Mouse (Mus musculus): ENCODE data around the gene Gprin2. TPM values are rescaled to one million over a fixed set of nuclear protein-coding genes. Genes with fewer than 3 reads are reported as not detected.
A peak's percentile ranks its signal among the peaks of the same experiment; 100 is the strongest.

Gprin2 gene
- polyA plus RNA-seq, 1 experiment from 2014 or later = 5.2 TPM

DNA sequence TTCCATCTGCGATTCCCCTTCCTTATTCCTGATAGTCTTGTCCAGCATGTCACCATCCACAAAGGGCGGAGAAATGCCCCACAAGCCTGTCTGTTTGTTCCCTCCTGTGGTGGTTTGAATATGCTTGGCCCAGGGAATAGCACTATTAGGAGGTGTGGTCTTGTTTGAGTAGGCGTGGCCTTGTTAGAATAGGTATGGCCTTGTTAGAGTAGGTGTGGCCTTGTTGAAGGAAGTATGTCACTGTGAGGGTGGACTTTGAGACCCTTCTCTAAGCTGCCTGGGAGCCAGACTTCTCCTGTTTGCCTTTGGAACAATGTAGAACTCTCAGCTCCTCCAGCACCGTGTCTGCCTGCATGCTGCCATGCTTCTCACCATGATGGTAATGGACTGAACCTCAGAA is 8.5 kb upstream of the Gprin2 start:
- no peak overlapping the region for H3K27ac ChIP-seq (ENCODE audit: low read depth, low read length)
- no peak overlapping the region for H3K4me3 ChIP-seq (ENCODE audit: low read depth, low read length)
- ATAC-seq (ENCODE audit: low read depth) = no peak
- no peaks in the 10 kb centered on the region for H3K27me3 ChIP-seq (ENCODE audit: control insufficient read depth, insufficient read depth, low read length)
- H3K4me2 ChIP-seq (ENCODE audit: low read depth, low read length) = no peak overlapping the region
- H3K9ac ChIP-seq (replicated peaks; ENCODE audit: low read depth, low read length) = no peak overlapping the region
- no peaks in the 10 kb centered on the region for H3K4me1 ChIP-seq (ENCODE audit: control insufficient read depth, insufficient read depth, low read length)
- 90% methylated on average over 4 of the region's 4 CpGs for WGBS
- H3K36me3 ChIP-seq (ENCODE audit: control insufficient read depth, insufficient read depth, low read length) = no peaks in the 10 kb centered on the region
- H3K9me3 ChIP-seq (ENCODE audit: control insufficient read depth, low read length) = no peaks in the 10 kb centered on the region

DNA sequence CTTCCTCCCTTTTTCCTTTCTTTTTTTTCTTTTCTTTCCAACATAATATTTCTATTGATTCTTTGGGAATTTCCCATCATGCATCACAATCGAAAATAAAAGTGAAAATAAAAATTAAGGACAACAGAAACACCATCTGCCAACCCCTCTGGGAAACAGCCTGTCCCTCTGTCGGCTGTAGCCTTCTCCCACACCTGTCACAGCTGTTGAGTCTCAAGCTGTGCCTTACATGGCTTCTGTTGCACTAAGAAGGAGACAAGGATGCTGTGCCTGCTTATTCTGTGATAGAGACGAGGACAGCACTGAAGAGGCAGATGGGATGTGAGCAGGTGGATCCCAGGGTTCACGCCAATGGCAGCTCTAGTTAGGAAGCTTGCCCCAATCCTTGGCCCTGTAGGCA is 7.6 kb upstream of the Gprin2 start:
- Histone ChIP-seq H3K9ac (replicated peaks; ENCODE audit: low read depth, low read length) (no peak overlapping the region), H3K4me1 (ENCODE audit: control insufficient read depth, insufficient read depth, low read length) (no peaks in the 10 kb centered on the region), H3K4me3 (ENCODE audit: low read depth, low read length) (no peak overlapping the region), H3K9me3 (ENCODE audit: control insufficient read depth, low read length) (no peaks in the 10 kb centered on the region), H3K27me3 (ENCODE audit: control insufficient read depth, insufficient read depth, low read length) (no peaks in the 10 kb centered on the region), H3K36me3 (ENCODE audit: control insufficient read depth, insufficient read depth, low read length) (no peaks in the 10 kb centered on the region), H3K27ac (ENCODE audit: low read depth, low read length) (no peak overlapping the region), H3K4me2 (ENCODE audit: low read depth, low read length) (no peak overlapping the region)
- WGBS = 48% methylated on average over 4 of the region's 4 CpGs
- ATAC-seq (ENCODE audit: low read depth) = no peak

DNA sequence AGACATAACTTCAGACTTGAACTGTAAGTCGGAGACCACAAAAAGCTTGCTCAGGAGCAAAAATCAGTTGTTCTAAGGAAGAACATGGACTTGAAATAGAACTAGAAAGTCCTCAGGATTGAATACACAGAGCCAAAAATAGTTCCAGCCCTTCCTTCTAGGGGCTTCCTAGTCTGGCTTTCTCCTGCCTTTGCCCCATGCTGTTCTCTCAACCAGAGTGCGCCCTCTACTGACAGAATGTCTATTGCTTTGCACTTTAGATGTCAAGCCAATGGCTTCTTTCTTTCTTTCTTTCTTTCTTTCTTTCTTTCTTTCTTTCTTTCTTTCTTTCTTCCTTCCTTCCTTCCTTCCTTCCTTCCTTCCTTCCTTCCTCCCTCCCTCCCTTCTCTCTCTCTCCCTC is 7.2 kb upstream of the Gprin2 start:
- Histone ChIP-seq H3K27me3 (ENCODE audit: control insufficient read depth, insufficient read depth, low read length) (no peaks in the 10 kb centered on the region), H3K9me3 (ENCODE audit: control insufficient read depth, low read length) (no peaks in the 10 kb centered on the region), H3K4me3 (ENCODE audit: low read depth, low read length) (no peak overlapping the region), H3K9ac (replicated peaks; ENCODE audit: low read depth, low read length) (no peak overlapping the region), H3K36me3 (ENCODE audit: control insufficient read depth, insufficient read depth, low read length) (no peaks in the 10 kb centered on the region), H3K4me2 (ENCODE audit: low read depth, low read length) (no peak overlapping the region), H3K27ac (ENCODE audit: low read depth, low read length) (no peak overlapping the region), H3K4me1 (ENCODE audit: control insufficient read depth, insufficient read depth, low read length) (no peaks in the 10 kb centered on the region)
- ATAC-seq (ENCODE audit: low read depth) = no peak
- WGBS = 47% methylated on average over 2 of the region's 2 CpGs

DNA sequence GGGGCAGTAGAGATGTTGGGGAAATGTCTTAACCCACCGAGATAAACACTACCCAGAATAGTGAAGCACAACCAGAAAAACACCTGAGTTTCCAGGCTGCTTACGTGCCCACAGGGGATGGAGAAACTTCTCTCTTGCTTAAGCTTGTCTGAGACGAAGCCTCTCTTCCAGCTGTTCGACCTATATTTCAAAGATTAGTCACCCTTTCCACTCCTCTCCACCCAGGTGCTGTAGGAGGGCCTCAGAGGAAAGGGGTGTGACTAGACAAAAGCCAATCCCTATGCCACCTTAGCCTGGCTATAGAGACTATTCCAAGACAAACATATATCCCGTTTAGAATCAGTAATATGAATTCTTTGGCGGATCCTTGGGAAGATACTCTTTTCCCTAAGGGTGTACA is 6.5 kb upstream of the Gprin2 start:
- H3K9me3 ChIP-seq (ENCODE audit: control insufficient read depth, low read length) = no peaks in the 10 kb centered on the region
- no peak for ATAC-seq (ENCODE audit: low read depth)
- no peaks in the 10 kb centered on the region for H3K36me3 ChIP-seq (ENCODE audit: control insufficient read depth, insufficient read depth, low read length)
- no peaks in the 10 kb centered on the region for H3K27me3 ChIP-seq (ENCODE audit: control insufficient read depth, insufficient read depth, low read length)
- H3K27ac ChIP-seq (ENCODE audit: low read depth, low read length) = no peak overlapping the region
- no peaks in the 10 kb centered on the region for H3K4me1 ChIP-seq (ENCODE audit: control insufficient read depth, insufficient read depth, low read length)
- H3K9ac ChIP-seq (replicated peaks; ENCODE audit: low read depth, low read length) = no peak overlapping the region
- 84% methylated on average over 6 of the region's 6 CpGs for WGBS
- no peak overlapping the region for H3K4me2 ChIP-seq (ENCODE audit: low read depth, low read length)
- H3K4me3 ChIP-seq (ENCODE audit: low read depth, low read length) = no peak overlapping the region

DNA sequence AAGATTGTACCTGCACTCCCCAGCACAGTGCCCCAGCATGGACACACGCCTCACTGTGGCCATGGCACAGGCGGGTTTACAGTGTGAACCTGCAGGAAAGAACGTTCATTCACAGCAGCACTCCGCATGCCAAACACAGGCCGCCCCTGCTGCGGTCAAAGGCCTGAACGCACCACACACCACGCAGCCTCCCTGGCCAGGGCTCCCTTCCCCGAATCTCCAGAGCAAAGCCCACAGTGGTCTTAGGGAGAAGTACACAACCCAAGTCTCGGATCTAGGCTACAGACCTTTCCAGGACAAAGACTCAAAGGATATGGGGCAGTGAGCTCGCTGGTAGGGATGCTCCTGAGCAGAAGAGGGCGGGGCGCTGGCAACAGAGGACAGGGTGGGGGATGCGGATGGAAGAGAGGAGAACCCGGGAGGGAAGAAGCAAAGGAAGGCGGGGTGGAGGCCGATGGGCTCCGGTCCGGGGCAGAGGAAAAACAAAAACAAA is 669 bp downstream of the Gprin2 start:
- H3K4me3 ChIP-seq (ENCODE audit: low read depth, low read length) = peak overlapping the region; percentile 69
- no peaks in the 10 kb centered on the region for H3K9me3 ChIP-seq (ENCODE audit: control insufficient read depth, low read length)
- H3K4me1 ChIP-seq (ENCODE audit: control insufficient read depth, insufficient read depth, low read length) = 0 out of 2 replicates have a peak, but pooled peaks cover 3% of the 10 kb centered on the region
- no peaks in the 10 kb centered on the region for H3K27me3 ChIP-seq (ENCODE audit: control insufficient read depth, insufficient read depth, low read length)
- H3K36me3 ChIP-seq (ENCODE audit: control insufficient read depth, insufficient read depth, low read length) = no peaks in the 10 kb centered on the region
- H3K9ac ChIP-seq (replicated peaks; ENCODE audit: low read depth, low read length) = peak overlapping the region; percentile 68
- H3K4me2 ChIP-seq (ENCODE audit: low read depth, low read length) = peak overlapping the region; percentile 75
- 2% methylated on average over 19 of the region's 19 CpGs for WGBS
- peak; percentile 89 for ATAC-seq (ENCODE audit: low read depth)
- H3K27ac ChIP-seq (ENCODE audit: low read depth, low read length) = peak overlapping the region; percentile 55; the same call in 1 of the 2 replicates

DNA sequence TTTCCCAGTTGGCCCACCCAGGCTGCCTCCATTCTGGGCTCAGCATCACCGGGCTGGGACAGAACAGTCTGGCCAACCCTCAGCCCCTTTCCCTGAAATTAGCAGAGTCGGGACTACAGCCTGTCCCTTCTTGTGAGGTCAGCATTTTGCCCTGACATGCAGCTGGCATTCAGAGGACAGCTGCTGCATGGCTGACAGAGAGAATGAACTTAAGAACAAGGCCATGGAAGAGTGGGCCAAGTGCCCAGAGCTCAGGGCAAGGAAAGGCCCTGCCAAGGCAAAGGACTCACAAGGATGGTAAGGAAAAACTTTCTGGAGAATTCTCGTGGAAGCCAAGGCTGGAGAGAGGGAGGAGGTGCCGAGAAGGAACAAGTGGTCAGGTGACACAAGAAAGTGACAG is 4.7 kb downstream of the Gprin2 start:
- no peak for ATAC-seq (ENCODE audit: low read depth)

DNA sequence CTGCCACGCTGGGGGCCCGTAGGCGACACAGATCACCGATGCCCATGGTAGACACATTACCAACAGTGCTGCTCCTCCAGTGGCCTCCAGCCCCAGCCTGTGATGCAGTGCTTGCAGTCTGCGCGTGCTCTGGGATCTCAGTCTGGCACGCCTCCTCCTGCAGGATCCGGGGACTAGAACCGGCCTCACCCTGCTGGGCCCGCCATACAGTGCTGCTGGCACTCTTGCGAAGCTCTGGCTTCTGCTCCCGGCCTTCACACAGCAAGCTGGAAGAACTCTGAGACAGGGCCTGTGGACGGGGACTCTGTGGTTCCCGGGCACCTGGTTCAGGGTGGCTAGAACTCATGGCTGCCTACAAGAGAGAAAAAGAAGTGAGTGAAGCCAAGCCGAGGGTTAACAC is 6.0 kb downstream of the Gprin2 start:
- Histone ChIP-seq H3K4me1 (ENCODE audit: control insufficient read depth, insufficient read depth, low read length) (0 out of 2 replicates have a peak, but pooled peaks cover 3% of the 10 kb centered on the region), H3K9me3 (ENCODE audit: control insufficient read depth, low read length) (no peaks in the 10 kb centered on the region), H3K4me3 (ENCODE audit: low read depth, low read length) (no peak overlapping the region), H3K36me3 (ENCODE audit: control insufficient read depth, insufficient read depth, low read length) (0 out of 2 replicates have a peak, but pooled peaks cover 5% of the 10 kb centered on the region), H3K27me3 (ENCODE audit: control insufficient read depth, insufficient read depth, low read length) (no peaks in the 10 kb centered on the region), H3K27ac (ENCODE audit: low read depth, low read length) (no peak overlapping the region), H3K9ac (replicated peaks; ENCODE audit: low read depth, low read length) (no peak overlapping the region), H3K4me2 (ENCODE audit: low read depth, low read length) (no peak overlapping the region)
- ATAC-seq (ENCODE audit: low read depth) = no peak
- WGBS = 90% methylated on average over 15 of the region's 15 CpGs

More for the DNA sequence above, 4.7 kb downstream of the Gprin2 start:
- WGBS = 64% methylated on average over 4 of the region's 4 CpGs
- no peak overlapping the region for H3K9ac ChIP-seq (replicated peaks; ENCODE audit: low read depth, low read length)
- H3K27me3 ChIP-seq (ENCODE audit: control insufficient read depth, insufficient read depth, low read length) = no peaks in the 10 kb centered on the region
- no peak overlapping the region for H3K27ac ChIP-seq (ENCODE audit: low read depth, low read length)
- H3K36me3 ChIP-seq (ENCODE audit: control insufficient read depth, insufficient read depth, low read length) = 0 out of 2 replicates have a peak, but pooled peaks cover 5% of the 10 kb centered on the region
- H3K4me3 ChIP-seq (ENCODE audit: low read depth, low read length) = no peak overlapping the region
- no peaks in the 10 kb centered on the region for H3K9me3 ChIP-seq (ENCODE audit: control insufficient read depth, low read length)
- no peak overlapping the region for H3K4me2 ChIP-seq (ENCODE audit: low read depth, low read length)
- H3K4me1 ChIP-seq (ENCODE audit: control insufficient read depth, insufficient read depth, low read length) = 0 out of 2 replicates have a peak, but pooled peaks cover 3% of the 10 kb centered on the region

DNA sequence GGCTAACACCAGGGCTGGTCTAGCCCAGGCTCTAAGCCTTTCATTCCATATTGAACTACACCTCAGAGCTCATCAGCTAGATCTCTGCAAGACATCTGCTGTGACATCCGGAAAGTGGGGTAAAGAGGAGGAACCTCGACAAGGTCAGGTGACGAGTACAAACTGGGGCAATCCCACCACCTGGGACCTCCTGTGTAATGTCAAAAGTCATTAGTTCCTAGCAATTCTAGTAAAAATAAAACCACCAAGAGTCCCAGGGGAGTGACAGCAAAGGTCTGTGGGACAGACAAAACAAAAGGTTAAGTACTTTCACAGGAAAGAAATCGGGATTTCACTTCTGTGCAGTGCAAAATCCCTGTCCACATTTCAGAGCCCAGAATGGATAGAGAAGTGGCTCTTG is 7.6 kb downstream of the Gprin2 start:
- Histone ChIP-seq H3K27me3 (ENCODE audit: control insufficient read depth, insufficient read depth, low read length) (no peaks in the 10 kb centered on the region), H3K27ac (ENCODE audit: low read depth, low read length) (no peak overlapping the region), H3K36me3 (ENCODE audit: control insufficient read depth, insufficient read depth, low read length) (0 out of 2 replicates have a peak, but pooled peaks cover 5% of the 10 kb centered on the region), H3K9ac (replicated peaks; ENCODE audit: low read depth, low read length) (no peak overlapping the region), H3K4me3 (ENCODE audit: low read depth, low read length) (no peak overlapping the region), H3K4me2 (ENCODE audit: low read depth, low read length) (no peak overlapping the region), H3K4me1 (ENCODE audit: control insufficient read depth, insufficient read depth, low read length) (no peaks in the 10 kb centered on the region), H3K9me3 (ENCODE audit: control insufficient read depth, low read length) (no peaks in the 10 kb centered on the region)
- 78% methylated on average over 4 of the region's 4 CpGs for WGBS
- no peak for ATAC-seq (ENCODE audit: low read depth)

DNA sequence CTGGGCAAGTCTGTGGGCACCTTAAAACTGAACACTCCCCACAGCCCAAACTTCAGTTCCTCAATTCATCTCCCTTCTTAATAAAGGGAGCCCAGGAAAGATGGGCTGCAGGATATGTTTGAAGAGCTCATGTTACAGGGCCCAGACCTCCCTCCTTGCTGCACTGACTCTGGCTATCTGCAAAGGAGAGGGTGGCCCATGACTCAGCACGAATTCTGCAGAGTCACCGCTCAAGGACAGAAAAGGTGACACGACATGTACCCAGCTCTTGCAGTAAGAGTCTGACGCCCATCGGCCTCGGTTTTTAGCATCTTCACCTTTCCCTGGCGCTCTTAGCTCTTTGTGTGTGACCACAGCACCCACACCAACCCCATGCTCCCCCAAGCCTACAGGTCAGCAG is 11.1 kb downstream of the Gprin2 start:
- 0 out of 2 replicates have a peak, but pooled peaks cover 5% of the 10 kb centered on the region for H3K36me3 ChIP-seq (ENCODE audit: control insufficient read depth, insufficient read depth, low read length)
- no peaks in the 10 kb centered on the region for H3K9me3 ChIP-seq (ENCODE audit: control insufficient read depth, low read length)
- no peak for ATAC-seq (ENCODE audit: low read depth)
- no peak overlapping the region for H3K4me2 ChIP-seq (ENCODE audit: low read depth, low read length)
- no peaks in the 10 kb centered on the region for H3K4me1 ChIP-seq (ENCODE audit: control insufficient read depth, insufficient read depth, low read length)
- WGBS = 76% methylated on average over 7 of the region's 7 CpGs
- no peak overlapping the region for H3K27ac ChIP-seq (ENCODE audit: low read depth, low read length)
- H3K9ac ChIP-seq (replicated peaks; ENCODE audit: low read depth, low read length) = no peak overlapping the region
- H3K27me3 ChIP-seq (ENCODE audit: control insufficient read depth, insufficient read depth, low read length) = no peaks in the 10 kb centered on the region
- no peak overlapping the region for H3K4me3 ChIP-seq (ENCODE audit: low read depth, low read length)

Measured in neural tube, embryonic 14.5 days (tissue).